Mouse (Mus musculus) MN1 (cell line): ENCODE data around the gene Ggct.

ENCODE experiments used
- DNase-seq: peaks from one replicate; pipeline ENCODE4 v3.0.0-alpha.2; 2016; ENCODE audit warnings: low spot score

Ggct gene

DNA sequence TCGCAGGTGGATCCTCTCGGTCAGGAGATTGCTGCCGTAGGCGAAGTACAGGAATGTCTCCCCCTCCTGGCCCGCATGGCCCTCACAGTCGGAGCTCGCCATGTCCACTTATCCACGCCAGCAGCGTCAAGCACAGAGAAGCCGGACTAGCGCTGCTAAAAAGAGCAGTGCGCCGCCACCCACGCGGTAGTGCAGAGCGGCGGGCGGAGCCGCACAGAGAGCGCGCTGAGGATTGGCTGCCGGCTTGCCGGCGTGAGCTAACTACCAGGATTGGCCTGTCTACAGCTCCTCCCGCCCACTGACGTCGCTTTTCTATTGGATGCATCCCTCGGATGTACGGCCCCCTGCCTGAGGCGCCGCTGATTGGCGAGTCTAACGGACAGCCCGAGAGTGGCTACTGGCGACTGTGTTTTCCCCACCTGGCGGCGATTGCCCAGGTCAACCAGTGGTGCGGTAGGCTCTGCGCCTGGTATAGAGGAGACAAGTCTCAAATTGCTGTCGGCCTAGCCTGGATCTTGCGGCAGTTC, at the start of gene Ggct:
Gene Ggct, minus strand, starts transcription at position 217 of the 527 bp plus-strand sequence.
- peak; percentile 97 for DNase-seq

DNA sequence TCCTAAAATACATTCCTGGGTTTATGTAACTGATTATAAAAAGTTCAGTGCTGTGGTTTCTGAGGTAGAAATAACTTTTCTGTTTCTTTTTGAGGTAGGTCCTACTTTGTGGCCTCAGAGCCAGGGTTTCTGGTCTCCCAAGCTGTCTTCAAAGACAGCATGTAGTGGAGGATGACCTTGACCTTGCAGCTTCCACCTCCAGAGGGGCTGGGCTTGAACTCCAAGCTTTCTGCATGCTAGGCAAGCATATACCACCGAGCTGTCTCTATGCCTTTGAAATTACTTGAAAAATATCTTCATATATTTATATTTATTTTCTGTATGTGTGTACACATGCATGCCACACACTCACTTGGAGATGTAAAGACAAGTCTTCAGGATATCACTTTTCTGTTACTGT, 47.3 kb upstream of the Ggct start:
- no peak for DNase-seq

GRCm38 (mm10) chr6:55039446-55039783, 46.7 kb upstream of the Ggct start:
- no peak for DNase-seq

GRCm38 (mm10) chr6:55038671-55039445, 46.1 kb upstream of the Ggct start:
- peak; percentile 67 for DNase-seq

GRCm38 (mm10) chr6:55037799-55038670, 45.3 kb upstream of the Ggct start, which contains the start of gene Gars:
TSS of gene Gars (plus strand) at chr6:55038007.
- peak; percentile 89 for DNase-seq

- no peak for DNase-seq
These were observed 44.0 kb upstream of the Ggct start for GRCm38 (mm10) chr6:55036731-55037130.

- DNase-seq, result no peak
These were observed 34.9 kb upstream of the Ggct start for GRCm38 (mm10) chr6:55027642-55028041.

DNA sequence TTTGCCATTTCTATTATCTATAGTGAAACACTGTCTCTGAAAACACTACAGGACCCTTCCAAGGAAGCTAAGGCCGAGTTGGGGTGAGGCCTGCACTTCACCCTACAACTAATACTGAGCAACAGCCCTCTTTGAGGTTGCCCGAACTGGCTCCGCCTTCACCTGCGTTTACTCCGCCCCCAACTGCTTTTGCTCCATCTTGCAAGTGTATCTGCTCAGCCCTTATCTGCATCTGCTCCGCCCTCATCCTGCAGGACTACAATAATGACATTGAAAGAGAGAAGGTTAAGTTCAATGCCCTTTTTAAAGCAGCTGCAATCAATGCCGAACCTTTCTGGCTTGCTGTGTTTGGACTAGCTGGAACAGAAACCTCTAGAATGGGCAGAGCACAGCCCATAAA, 29.1 kb upstream of the Ggct start:
- no peak for DNase-seq

GRCm38 (mm10) chr6:55018417-55018816, 25.7 kb upstream of the Ggct start:
- DNase-seq, result no peak

- DNase-seq, result peak; percentile 81
These were observed 24.2 kb upstream of the Ggct start for GRCm38 (mm10) chr6:55016710-55017583.

DNA sequence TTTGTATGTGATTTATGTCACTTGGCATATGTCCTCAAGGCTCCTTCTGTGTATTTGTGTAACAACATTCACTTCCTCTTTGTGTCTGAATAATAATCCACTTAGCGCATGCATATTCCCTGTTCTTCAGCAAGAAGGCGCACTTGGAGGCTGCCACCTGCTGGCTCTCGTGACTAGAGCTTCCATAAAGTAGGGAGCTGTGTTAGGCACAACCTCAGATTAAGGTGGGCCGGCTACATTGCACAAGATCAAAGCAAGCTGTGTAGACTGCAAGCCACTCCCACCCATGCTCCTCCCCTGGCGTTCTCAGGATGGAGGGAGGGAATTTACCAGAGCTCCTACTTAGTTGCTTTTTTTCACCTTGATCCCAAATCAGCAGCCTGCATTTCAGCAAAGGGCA, 23.5 kb upstream of the Ggct start:
- DNase-seq, result peak; percentile 59

GRCm38 (mm10) chr6:55014184-55014583, 21.4 kb upstream of the Ggct start:
- DNase-seq, result no peak

DNA sequence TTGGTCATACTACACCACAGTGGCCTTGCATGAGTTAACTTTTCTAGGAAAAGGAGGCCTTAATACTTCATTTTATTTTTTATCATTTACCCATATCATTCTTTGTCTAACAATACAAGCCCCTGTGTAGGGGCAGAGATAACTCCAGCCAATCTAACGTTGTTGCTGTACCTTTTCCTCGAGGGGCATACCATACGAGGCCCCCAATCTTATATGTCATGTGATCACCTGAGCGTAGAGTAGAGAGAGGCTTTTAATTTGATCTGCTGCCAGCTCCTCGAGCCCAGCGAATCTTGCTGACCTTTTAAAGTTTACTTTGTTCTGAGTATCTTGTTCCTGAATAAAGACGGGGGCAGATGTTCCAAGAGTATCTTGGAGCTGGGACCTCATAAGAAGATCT, 19.8 kb upstream of the Ggct start:
- DNase-seq, result no peak

GRCm38 (mm10) chr6:55010330-55011091, 17.8 kb upstream of the Ggct start:
- no peak for DNase-seq

DNA sequence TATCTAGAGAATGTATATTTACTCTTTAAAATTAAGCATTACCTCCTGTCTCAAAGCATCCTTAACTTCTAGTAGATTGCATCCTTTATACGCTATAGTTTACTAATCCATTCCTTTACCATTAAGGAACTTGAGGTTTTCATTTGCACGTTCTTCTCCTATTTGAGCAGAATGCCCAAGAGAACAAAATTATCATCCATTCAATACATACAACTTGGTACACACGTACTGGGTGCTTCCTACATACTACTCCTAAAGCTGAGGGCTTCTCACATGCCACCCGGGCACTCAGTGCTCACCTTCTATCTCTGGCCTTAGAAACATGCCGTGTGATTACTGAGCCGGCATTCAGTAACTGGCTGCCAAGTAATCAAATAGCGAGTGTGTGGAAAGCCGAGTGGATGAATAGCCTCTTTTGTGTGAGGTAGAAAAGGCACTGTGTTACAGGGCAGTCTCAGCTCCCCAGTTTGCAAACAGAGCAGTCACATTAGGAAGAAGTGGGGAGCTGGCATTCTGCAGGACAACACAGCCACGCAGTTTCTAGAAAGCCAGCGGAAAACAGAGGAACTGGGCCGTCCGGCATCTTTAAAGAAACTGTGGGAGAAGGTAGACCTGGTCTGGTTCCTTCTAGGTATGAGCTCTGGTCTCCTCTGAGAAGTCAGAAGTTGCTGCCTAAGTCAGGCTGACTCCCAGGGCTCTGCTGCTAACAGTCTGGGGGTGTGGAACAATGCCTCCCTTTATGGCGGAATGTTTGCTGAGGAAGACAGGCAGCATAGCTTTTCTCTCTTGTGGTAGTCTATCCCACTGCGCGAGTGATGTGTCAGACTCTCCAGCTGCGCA, 16.9 kb upstream of the Ggct start:
- DNase-seq, result no peak

DNA sequence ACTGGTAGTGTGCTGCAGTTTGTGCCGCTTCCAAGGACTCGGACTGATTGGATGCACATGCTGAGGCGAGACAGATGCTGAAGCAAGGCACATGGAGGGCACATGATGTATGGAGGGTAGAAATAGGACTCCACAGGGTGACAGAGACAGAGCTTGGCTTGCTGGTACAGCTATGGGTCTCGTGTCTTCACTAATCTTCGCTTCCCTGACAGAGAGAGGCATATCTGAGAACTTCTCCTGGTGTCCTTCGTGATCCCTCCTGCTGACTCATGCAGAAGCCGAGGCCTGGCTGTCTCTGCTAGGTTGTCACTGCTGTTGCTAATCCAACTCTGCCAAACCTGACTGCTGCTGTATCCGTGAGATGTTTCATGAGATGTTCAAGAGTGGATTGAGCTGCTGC, 15.7 kb upstream of the Ggct start:
- DNase-seq, result no peak

- DNase-seq, result no peak
These were observed 10.8 kb upstream of the Ggct start for GRCm38 (mm10) chr6:55003559-55003958.

- DNase-seq, result no peak
These were observed 9.7 kb upstream of the Ggct start for GRCm38 (mm10) chr6:55002438-55002837.

GRCm38 (mm10) chr6:55001320-55001719, 8.6 kb upstream of the Ggct start:
- no peak for DNase-seq

GRCm38 (mm10) chr6:54997726-54998125, 5.0 kb upstream of the Ggct start:
- DNase-seq, result no peak
